Mouse (Mus musculus): Measurements from ENCODE around the gene Mapkapk3. TPM values are rescaled to one million over a fixed set of nuclear protein-coding genes. Genes with fewer than 3 reads are reported as not detected.
"Not testable (repeated sequence)": the region's sequence is repeated elsewhere in the genome, so short reads cannot be mapped to it uniquely, and the experiment has no call there.

The Mapkapk3 gene
- total RNA-seq, 2 experiments from 2014 or later = 33.6 to 34.8 TPM

DNA sequence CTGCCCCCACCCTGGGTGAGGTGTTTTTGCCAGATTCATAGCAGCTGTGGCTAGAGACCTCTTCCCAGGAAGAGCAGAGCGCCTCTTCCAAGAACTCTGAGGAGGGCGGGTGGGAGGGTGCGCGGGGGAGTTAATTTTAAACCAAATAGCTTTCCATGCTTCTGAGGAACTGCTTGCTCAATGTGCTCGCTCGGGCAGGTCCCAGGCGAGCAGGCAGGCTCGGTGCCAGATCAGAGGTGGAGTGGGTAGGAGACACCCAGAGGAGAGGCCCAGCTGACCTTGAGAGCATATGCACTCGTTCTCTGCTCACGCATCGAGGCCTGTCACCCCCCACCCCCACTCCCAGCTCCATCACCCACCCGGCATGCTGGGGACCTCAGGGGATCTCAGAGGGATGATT, 18.2 kb upstream of the Mapkapk3 start:
- peak; percentile 88 for DNase-seq (ENCODE audit: low spot score)

GRCm38 (mm10) chr9:107307099-107307872, 17.6 kb upstream of the Mapkapk3 start:
- DNase-seq (ENCODE audit: low spot score) = no peak

GRCm38 (mm10) chr9:107306673-107307072, 17.0 kb upstream of the Mapkapk3 start:
- DNase-seq (ENCODE audit: low spot score) = not testable (repeated sequence)

- peak; percentile 55 for DNase-seq (ENCODE audit: low spot score)
Observed at GRCm38 (mm10) chr9:107305601-107306542, 16.2 kb upstream of the Mapkapk3 start.

DNA sequence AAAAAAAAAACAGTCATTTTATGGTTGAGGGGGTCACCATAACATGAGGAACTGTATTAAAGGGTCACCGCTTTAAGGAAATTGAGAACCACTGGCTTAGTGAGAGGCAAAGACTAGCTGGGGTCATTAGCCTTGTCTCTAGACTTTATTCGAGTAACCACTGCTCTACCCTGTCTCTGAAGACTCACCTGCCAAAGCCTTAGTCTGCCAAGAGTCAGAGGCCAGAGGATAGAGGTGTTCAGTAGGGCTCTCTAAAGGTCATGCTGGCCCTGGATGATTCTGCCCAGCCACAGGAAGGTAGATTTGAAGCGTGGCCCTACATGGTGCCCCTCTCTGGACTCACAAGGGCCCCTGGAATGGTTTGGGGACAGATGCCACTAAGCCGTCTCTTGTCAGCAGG, 15.3 kb upstream of the Mapkapk3 start:
- no peak for DNase-seq (ENCODE audit: low spot score)

DNA sequence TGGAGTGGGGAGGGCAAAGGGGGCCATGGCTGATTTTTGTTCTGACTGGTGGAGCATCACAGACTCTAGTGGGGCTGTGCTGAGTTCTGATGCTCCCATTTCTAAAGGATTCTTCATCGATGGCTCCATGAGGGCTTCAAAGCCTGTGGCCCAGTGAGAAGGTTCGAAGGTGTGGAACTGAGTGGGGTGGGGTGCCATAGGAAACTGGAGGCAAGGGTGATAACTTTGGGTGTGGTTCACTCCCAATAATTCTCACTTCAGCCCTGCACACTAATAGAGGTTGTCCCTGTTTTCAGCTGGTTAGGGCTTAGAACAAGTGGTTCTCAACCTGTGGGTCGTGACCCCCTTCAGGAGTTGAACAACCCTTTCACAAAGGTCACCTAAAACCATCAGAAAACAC, 14.7 kb upstream of the Mapkapk3 start:
- DNase-seq (ENCODE audit: low spot score) = no peak

GRCm38 (mm10) chr9:107303900-107304299, 14.2 kb upstream of the Mapkapk3 start:
- no peak for DNase-seq (ENCODE audit: low spot score)

- no peak for DNase-seq (ENCODE audit: low spot score)
Observed at GRCm38 (mm10) chr9:107303121-107303820, 13.6 kb upstream of the Mapkapk3 start.

DNA sequence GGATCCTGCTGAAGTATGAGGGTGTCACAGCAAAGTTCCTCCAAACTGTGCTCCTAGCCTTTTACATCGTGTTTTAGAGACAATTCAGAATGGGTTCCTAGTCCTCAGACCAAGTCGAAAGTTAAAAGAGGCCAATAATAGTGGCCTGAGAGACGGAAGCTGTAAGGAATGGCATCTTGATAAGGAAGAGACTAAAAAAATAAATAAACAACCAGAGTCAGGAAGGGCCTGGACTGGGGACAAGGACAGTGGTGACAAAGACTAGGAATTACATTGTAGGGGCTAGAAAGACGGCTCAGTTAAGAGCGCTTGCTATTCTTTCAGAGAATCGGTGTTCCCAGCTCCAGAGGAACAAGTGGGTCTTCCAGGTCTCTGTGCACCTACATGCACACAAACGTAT, 12.9 kb upstream of the Mapkapk3 start:
- DNase-seq (ENCODE audit: low spot score) = no peak

DNA sequence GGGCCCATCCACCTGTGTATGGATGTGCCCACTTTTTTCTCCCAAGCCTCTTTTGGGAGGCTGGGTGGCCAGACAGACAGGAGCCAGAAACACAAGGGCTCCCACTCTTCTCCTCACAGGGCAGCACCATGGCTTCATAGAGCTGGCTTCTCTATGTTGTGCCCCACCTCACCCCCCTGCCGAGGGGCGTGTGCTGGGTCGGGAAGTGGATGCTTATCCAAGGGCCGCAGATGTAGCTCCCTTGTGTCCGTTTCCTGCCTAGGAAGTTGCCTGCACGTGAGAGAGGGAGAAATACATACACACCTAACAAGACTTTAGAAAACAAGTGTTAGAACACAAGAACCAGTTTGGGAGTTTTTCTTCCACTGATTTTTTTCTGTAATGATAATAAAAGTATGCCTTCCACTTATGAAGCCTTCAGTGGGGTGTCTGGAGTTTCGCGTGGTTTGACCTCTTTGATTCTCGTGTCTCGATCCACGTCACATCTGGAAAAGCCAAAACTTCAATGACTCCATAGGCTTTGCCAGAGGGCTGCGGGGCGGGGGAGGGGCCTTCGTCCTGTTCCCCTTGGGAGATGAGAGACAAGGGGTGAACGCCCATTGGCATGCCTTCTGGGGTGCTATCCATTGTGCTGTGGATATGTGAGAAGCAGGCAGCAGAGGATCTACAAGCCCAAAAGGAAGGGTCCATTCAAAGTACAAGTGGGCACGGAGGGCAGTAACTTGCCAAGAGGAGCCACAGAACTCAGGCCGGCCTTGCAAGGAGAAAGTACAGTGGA, 12.1 kb upstream of the Mapkapk3 start:
- no peak for DNase-seq (ENCODE audit: low spot score)

GRCm38 (mm10) chr9:107300224-107300973, 10.7 kb upstream of the Mapkapk3 start:
- no peak for DNase-seq (ENCODE audit: low spot score)

DNA sequence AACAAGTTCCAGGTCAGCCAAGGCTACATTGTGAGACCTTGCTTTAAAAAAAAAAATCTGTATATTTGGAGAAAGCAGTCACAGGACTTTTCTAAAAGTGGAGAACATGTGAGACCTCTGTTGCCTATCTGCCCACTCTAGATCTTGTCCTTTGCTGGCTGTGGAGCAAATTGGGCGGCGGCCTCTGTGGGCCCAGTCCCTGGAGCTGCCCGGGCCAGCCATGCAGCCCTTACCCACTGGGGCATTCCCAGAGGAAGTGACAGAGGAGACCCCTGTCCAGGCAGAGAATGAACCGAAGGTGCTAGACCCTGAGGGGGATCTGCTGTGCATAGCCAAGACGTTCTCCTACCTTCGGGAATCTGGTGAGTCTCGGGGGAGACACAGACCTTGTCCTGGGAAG, 10.1 kb upstream of the Mapkapk3 start:
- no peak for DNase-seq (ENCODE audit: low spot score)

GRCm38 (mm10) chr9:107298876-107299275, 9.2 kb upstream of the Mapkapk3 start:
- DNase-seq (ENCODE audit: low spot score) = no peak

DNA sequence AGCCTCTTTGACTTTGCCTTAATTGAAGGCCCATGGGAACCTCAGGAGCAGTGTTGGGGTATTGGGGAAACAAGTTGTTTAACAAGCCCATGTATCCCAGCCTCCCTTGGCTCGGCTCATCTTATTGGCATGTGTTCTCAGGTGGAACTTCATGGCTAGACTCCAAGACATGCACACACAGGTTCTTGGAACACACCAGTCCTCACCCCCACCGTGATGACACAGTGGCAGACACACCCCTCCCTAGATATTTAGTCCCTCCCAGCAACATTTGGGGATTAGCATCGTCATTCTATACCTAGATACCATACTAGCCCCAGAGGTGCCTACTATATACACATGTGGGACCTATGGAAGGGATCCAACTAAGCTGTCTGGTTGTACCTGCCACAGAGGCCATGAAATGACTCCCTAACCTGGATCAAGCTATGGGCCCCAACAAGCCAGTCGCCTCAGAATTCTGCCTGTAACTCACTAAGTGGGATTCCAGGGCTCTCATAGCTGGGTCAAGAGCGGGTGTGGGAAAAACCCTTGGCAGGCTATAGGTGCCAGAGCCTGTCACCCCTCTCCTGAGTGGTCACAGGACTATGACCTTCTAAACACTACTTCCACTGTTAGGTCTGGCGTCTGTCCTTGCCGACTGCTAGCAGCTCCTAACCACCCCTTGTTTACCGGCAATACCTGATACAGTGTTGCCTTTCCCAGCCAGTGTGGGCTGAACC, 8.5 kb upstream of the Mapkapk3 start:
- no peak for DNase-seq (ENCODE audit: low spot score)

DNA sequence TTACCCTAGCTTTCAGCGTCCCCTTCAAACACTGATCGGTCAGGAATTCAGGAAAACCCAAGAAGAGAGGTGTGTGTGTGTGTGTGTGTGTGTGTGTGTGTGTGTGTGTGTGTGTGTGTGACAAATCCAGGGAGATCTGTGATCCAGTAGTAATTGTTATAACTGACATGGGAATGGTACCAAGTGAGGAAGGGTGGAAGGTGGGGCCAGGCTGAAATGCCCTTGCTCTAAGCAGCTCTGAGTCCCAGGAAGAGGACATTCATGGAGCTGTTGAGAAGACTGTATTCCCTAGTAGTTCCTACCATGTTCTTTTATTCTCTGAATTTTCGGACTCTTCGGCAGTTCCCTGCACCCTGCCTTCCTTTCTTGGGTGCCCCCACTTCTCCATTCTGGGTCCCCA, 8.0 kb upstream of the Mapkapk3 start:
- no peak for DNase-seq (ENCODE audit: low spot score)

DNA sequence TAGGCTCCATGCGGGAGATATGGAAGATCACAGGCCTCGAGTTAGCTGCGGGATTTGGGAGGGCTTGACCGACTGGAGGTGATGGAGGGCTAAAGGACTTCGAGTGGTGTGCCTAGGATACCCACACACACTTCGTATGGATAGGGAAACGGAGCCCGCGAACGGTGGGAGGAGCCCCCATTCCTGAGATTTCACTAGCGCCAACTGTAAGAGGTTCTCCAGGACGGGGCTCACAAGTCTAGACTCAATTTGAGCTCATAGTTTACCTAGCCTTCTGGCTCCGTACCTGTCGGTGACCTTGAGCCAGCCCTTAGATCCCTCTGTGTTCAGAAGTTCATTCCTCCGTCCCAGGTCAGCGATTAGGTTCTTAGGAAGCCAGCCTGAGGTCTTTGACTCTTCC, 7.4 kb upstream of the Mapkapk3 start:
- DNase-seq (ENCODE audit: low spot score) = no peak

GRCm38 (mm10) chr9:107296501-107296965, 6.9 kb upstream of the Mapkapk3 start:
- DNase-seq (ENCODE audit: low spot score) = peak; percentile 97

DNA sequence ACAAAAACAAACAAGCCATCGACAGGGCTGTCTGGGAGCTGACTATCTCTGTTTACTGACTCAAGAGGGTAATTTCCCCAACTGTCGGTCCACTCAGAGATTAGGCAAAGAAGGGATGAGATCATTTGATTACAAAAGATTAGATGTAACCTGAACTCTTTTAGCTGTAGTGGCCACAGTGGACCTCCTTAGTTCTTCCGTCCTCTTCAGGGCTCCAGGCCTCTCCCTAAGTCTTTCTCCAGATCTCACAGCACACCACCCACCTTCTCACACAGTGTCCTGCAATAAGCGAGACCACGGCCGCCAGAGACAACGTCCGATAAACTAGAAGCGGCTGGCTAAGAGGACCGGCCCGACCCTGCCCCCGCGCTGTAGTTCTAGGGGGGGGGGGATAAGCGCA, 6.4 kb upstream of the Mapkapk3 start:
- DNase-seq (ENCODE audit: low spot score) = no peak

DNA sequence AAGGTAGTCTGAATTCAATTTTAAA, 6.2 kb upstream of the Mapkapk3 start, which contains the start of gene Cish:
Gene Cish, plus strand, starts transcription at position 11 of the 25 bp plus-strand sequence.
- DNase-seq (ENCODE audit: low spot score) = no peak

DNA sequence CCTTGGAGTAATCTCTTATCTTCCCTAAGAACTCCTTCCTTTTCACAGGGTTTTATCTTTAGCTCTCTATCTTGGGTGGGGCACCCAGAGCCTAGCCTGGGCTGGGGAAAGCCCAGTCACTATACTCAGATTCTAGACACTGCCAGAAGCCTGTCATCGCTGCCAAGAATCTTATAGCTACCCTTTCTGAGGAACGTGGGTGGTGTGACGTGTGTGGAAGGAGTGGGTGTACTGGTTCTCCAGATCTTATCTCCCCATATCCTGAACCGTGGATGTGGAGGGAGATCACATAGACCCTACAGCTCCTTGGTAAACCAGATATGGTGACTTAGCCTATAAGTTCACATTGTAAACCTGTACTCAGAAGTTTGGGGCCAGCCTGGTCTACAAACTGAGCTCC, 5.9 kb upstream of the Mapkapk3 start:
- DNase-seq (ENCODE audit: low spot score) = no peak
